Mouse (Mus musculus) adrenal gland, adult 18-20 months (tissue): Measurements from ENCODE around the gene Thpo. TPM values are rescaled to one million over a fixed set of nuclear protein-coding genes. Genes with fewer than 3 reads are reported as not detected.

ENCODE experiments used
- total RNA-seq, 2 experiments: library from RNA; stranded (reverse); gene quantifications; 1 replicate in 1 of 2; 2 replicates in 1 of 2; pipeline ENCODE4 v1.2.3; 2021

Thpo gene
- total RNA-seq, 2 experiments from 2014 or later, result 1.2 to 4.2 TPM

Other genes with a start within 250 kb of the Thpo start
- gene Eif2b5, start 235.7 kb downstream of the Thpo start, total RNA-seq, result 10 to 100 TPM; 58.2 to 60.1 TPM
- 10 to 100 TPM; 40.1 to 44.5 TPM for gene Dvl3, start 217.5 kb downstream of the Thpo start, total RNA-seq
- 100 to 1,000 TPM; 277 to 333 TPM for gene Ap2m1, start 199.0 kb downstream of the Thpo start, total RNA-seq
- 10 to 100 TPM; 94.3 to 94.4 TPM for gene Abcf3, start 185.9 kb downstream of the Thpo start, total RNA-seq
- gene Vwa5b2, start 145.0 kb downstream of the Thpo start, total RNA-seq, result 1 to 10 TPM; 1.1 to 1.2 TPM
- gene Eef1akmt4, start 122.9 kb downstream of the Thpo start, total RNA-seq, result 10 to 100 TPM in 1 of 2 experiments, 1 to 10 TPM in 1; 9.4 to 10.2 TPM
- gene Gm49333, start 122.9 kb downstream of the Thpo start, total RNA-seq, result not detected
- gene Alg3, start 122.8 kb downstream of the Thpo start, total RNA-seq, result 10 to 100 TPM; 24.8 to 31.2 TPM
- 100 to 1,000 TPM in 1 of 2 experiments, 10 to 100 TPM in 1; 45.6 to 212 TPM for gene Camk2n2, start 113.2 kb downstream of the Thpo start, total RNA-seq
- gene Ece2, start 104.7 kb downstream of the Thpo start, total RNA-seq, result 10 to 100 TPM in 1 of 2 experiments, 1 to 10 TPM in 1; 9.4 to 17.1 TPM
- 100 to 1,000 TPM; 265 to 268 TPM for gene Psmd2, start 82.9 kb downstream of the Thpo start, total RNA-seq
- gene Eif4g1, start 66.2 kb downstream of the Thpo start, total RNA-seq, result 100 to 1,000 TPM; 358 to 386 TPM
- 10 to 100 TPM; 11.7 to 16.1 TPM for gene Fam131a, start 41.3 kb downstream of the Thpo start, total RNA-seq
- gene Polr2h, start 16.8 kb downstream of the Thpo start, total RNA-seq, result 10 to 100 TPM; 28.0 to 37.1 TPM
- gene Clcn2, start 16.8 kb downstream of the Thpo start, total RNA-seq, result 10 to 100 TPM; 16.8 to 52.6 TPM
- 10 to 100 TPM in 1 of 2 experiments, 1 to 10 TPM in 1; 9.7 to 12.4 TPM for gene Chrd, start 1.4 kb downstream of the Thpo start, total RNA-seq